Mouse (Mus musculus): ENCODE data around the gene Mob2.
A peak's percentile ranks its signal among the peaks of the same experiment; 100 is the strongest.

The Mob2 gene

DNA sequence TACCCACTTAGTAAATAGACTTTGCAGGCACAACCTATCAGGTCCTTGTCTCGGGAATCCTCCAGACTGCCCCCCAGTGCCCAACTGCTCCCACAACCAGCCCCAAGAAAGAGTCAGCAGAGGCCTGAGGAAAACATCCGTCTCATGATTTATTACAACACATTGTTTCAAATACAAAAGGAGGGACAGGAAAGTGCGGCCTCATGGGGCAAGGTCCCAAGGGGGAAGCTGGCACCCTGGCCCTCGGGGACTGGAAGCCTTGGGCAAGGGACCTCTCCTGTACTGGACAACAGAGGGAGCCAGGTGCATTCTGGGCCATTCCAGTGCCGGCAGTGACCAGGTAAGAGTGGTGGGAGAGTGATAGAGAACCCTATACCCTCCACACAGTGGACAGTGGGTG, 18.5 kb upstream of the Mob2 start:
- DNase-seq (ENCODE audit: low spot score), result no peak

DNA sequence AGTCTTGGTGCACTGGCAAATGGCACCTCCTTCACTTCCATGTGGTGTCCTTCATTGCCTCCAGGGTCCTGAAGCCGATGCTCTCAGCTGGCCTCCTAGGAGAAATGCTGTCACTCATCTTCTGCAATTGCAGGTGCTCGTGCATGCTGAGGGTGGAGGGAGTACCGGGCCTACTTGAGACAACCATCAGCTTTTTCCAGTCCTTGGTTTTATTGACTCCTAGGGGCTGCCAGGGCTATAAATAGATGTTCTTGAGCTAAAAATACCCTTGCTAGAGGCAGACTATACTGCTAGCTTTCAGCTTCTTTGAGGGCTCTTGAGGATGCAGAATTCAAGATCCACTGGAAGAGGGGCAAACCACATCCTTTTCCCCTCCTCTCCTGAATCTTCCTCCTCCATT, 16.3 kb upstream of the Mob2 start:
- no peak for DNase-seq (ENCODE audit: low spot score)

DNA sequence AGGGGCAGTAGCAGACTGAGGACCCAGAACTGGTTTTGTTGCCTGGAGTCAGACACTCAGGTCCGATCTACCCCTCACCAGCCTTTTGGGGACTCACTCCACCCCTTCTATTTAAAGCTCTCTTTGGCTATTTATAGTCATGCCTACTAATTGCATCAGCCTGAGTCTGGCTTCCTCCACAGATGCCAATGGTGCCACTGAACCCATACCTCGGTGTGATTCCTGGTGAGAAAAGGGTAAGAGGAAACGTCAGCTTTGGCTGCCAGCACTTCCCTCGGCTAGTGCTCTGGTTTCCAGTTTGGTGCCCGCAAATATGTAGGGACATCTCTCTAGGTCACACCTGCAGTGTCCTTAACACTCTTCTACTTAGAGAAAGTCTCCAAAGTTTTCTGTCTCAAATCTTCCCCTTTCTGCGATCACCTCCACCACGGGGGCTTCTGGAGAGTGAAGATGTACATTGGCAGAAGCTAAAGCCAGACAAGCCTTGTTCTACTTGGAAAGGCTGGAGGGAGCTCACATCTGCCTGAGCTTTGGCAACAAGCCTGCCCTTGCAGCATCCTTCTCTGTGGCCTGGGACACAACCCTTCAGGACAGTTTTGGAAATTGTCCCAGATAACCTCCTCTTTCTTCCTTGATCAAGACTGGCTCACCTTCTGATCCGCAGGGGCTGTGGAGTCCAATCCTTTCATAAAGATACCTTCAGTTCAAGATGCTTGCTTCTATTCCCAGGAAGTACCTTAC, 13.5 kb upstream of the Mob2 start:
- no peak for DNase-seq (ENCODE audit: low spot score)

DNA sequence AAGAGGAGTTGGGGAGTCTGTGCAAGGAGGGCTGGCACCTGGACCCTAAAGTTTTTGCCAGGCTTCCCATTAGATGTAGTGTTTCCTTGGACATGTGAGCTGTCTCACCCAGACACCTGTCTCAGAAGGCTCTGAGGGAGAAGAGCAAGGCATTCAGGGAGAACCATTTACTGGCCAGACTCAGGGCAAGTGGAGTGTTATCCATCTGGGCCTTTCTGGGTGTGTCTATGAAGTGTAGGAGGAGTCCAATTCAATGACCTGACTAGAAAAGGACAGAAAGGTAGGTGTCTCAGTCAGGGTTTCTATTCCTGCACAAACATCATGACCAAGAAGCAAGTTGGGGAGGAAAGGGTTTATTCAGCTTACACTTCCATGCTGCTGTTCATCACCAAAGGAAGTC, 10.9 kb upstream of the Mob2 start:
- no peak for DNase-seq (ENCODE audit: low spot score)

DNA sequence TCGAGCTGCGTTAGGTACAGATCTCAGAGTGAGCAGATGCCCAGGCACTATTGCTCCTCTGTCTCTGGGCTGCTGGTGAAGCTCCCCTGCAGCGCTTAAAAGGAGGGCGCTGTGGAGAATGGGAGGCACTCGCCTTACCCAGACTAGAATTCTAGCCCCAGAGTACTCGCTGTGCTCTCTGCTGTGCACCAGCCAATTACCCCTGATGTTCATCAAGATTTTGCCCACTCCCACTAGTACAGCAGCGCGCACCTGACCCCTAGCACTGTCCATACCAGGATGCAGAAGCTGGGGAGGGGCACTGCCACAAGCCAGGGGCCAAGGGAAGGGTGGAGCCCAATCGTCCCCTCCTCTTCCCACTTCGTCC, 10.3 kb upstream of the Mob2 start:
- no peak for DNase-seq (ENCODE audit: low spot score)

DNA sequence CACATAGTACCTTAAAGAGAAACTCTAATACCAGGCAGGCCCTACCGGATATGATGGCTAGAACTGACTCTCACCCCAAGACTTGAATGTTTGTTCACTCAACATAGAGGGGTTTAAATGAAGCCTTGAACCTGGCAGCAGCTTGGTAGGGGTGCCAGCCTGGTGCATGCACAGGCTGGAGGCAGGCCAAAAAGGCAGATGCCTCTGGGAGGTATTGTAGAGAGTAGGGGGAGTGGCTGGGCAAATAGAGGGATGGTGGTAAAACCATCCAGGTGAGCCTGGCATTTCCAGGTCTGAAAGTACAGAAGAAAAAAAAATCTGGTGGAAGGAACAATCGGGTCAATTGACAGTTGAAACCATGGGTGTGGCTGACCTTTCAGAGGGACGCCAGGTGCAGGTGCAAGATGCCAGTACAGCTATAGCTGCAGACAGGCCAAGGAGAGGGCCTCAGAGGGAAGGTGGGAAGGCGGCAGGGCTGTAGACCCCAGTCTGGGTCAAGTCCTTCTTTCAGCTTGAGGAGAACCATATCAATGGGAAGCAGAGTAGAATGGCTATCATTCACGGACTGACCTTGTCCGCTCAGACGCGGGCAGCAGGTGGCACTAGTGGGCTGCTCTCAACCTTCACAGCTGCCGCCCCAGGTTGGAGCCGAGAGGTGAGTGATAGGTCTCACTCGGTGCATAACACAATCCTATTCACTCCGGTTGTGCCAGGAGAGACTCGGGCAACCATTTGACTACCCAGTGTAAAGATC, 9.8 kb upstream of the Mob2 start:
- peak; percentile 73 for DNase-seq (ENCODE audit: low spot score)

DNA sequence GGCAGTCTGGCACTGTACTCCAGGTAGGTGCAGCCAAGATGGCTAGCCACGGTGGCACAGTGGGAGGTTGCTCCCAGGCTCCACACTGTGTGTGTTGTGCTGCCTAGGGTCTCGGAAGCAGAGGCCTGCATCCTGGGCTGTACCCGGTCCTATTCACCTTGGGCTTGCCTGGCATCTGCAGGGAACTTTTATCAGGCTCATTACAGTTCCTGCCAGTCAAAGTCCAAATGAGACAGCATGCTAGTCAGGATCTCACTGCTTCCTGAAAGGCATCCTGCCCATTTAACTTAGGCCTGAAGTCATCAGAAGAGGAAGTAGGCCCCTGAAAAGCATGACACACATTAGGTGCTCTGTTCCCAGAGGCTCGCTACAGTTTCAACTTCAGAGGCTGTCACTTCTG, 7.6 kb upstream of the Mob2 start:
- no peak for DNase-seq (ENCODE audit: low spot score)

DNA sequence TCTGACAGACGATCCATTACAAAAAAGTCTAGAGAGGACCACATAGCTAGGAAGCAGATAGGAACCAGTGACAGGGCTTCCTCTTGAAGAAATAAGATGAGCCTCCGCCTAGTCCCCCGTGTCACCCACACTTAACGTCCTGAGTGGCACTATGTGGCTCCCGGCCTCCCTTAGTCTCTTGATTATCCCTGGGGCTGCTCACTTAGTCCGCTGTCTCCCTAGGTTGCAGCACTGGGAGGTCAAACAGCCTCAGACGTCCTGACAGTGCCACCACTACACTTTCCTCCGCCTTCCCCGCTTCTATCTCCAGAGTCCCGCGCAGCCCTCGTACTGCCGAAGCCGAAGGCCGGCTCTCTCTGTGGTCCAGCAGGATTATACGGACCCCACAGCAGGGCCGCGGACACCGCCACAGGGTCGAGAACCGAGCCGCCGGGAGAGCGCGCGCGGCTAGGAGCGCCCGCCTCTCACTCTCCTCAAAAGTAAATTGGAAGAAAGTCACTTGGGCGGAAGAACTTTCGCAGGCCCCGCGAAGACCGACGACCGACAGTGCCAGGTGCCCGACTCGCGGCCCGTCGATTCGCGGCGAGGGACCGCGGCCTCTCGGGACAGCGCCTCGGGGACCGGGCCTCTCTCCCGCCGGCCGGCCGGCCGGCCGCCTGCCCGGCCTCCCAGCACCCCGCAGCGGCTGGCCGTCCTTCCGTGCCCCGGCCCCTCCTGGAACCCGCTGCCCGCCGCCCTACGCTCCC, 507 bp downstream of the Mob2 start:
- DNase-seq (ENCODE audit: low spot score), result no peak

DNA sequence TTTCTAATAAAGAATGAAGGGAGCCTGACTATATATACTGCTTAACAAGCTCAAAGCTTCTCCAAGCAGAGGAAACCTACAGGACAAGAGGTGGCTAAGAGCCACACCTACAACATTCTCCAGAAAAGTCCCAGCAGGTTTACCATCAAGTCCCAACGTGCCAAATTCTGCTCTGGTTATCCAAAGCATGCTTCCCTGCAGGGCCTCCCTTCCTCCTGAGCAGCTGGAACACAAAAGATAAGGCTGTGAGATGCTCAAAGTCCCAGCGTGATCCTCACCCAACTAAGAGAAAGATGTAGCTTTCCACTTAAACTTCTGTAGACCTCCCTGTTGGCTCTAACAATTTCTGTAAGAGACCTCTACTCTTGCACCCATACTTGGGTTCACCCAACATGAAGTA, 1.8 kb downstream of the Mob2 start:
- no peak for DNase-seq (ENCODE audit: low spot score)

DNA sequence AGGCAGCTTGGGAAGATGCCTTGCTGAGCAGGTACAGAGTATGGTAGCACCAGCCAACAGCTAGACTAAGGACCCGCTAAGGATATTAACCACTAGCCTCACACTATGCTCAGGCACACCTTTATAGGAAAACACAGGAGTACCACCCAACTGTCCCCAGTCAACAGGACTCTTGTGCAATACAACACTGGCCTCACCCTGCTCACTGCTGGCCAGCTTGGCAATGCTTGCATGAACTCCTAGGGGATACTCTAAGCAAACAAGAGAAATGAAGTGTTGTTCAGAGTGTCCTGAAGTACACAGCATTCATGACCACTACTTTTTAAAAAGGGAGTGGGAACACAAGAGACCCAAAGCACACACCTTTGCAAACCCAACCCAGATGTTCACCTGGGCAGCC, 3.7 kb downstream of the Mob2 start:
- no peak for DNase-seq (ENCODE audit: low spot score)

DNA sequence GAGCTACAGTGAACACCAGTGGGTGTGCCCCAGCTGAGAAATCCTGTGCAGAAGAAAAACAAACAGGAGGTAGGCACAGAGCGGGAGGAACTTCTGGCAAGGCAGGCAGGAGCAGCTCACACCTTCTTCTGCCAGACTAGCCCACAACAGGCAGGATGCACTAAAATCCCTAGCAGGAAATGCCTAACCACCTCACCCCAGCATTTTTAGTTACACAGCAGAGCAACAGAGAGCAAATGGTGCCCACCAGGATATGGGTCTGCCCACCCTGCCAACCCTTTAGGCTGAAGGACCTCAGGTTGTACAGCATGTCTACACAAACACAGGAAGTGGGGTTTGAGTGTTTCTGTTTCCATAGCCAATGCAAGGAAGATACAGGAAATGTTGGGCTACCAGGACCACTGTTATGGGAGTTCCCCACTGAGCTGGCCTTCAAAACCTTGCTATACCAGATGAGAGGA, 4.2 kb downstream of the Mob2 start:
- no peak for DNase-seq (ENCODE audit: low spot score)

DNA sequence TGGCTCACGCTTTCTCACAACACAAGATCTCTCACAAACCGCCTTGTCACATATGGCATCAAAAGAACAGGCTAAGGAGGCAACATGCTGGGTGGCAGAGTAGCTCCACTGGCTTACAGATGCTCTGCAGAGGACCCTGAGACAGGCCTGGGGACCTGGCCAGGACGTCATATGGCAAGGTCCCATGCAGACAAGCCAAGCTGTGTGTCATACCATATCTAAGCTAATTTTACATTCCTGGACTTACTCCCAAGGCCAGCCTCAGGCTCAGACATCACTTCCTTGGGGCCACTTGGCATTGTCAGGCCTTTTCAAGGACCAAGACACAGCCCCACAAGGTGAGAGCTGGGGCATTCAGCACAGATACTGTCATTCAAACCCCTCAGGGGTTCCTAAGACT, 5.4 kb downstream of the Mob2 start:
- no peak for DNase-seq (ENCODE audit: low spot score)

DNA sequence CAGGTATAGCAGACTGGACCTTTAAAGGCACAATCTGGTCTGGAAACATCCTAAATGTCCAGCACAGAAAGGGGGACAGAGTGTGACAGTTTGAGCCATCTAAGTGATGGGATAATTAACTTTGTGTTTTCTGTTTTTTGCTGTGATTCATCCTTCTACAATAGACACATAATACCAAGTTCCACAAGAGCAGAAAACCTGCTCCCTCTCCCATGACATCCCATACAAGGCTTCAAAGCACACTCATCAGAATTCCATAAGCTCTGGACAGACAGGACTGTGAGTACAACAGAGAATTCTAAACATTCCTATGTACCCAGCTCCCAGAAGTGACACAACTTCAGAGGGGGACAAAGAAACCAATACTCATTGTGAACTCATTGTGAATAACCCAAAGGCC, 10.3 kb downstream of the Mob2 start:
- no peak for DNase-seq (ENCODE audit: low spot score)

DNA sequence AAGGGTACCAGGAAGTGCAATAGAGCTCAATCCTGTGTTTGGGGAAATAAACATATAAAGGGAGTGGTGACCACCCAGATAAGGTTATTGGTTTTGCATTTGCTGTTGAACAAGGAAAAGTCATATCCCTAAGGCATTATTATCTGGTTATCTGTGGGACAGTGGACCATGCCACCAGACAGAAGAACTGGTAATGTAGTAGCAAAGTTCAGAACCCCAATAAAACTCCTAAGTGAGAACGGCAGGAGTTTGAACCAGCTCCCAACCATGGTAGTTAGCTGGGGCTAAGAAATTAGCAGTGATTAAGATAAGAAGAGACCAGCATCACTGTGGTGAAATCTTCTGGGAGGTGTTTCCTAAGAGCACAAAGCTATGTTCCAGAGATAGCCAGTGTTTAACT, 14.9 kb downstream of the Mob2 start:
- no peak for DNase-seq (ENCODE audit: low spot score)

DNA sequence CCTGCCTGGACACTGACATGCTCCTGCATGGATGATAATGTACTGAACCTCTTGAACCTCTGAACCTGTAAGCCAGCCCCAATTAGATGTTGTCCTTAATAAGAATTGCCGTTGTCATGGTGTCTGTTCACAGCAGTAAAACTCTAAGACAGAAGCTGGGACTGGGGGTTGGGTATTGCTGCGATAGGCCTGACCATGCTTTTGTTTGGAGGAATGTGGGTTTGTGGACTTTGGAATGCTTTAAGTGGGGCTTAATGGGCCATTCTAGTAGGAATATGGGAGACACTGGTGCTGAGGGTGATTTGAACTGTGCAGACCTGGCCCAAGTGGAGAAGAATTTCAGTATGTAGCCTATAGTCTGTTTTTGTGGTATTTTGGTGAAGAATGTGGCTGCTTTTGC, 15.5 kb downstream of the Mob2 start:
- no peak for DNase-seq (ENCODE audit: low spot score)

DNA sequence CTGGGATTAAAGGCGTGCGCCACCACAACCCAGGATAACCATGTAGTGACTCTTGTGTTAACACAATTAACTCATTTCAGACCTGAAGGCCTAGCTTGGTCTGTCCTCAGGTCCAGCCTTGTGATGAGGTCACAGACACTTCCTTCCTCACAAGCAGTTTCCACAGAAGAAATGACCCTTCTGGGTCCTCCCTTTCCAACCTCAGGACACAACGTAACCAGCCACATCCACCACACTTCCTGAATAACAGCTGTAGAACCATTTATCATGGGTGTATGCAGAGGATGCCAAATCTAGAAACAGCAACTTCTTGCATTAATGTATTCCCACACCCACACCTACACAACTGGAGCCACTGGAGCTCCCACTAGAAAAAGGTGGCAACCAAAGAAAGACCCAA, 20.1 kb downstream of the Mob2 start:
- DNase-seq (ENCODE audit: low spot score), result no peak

DNA sequence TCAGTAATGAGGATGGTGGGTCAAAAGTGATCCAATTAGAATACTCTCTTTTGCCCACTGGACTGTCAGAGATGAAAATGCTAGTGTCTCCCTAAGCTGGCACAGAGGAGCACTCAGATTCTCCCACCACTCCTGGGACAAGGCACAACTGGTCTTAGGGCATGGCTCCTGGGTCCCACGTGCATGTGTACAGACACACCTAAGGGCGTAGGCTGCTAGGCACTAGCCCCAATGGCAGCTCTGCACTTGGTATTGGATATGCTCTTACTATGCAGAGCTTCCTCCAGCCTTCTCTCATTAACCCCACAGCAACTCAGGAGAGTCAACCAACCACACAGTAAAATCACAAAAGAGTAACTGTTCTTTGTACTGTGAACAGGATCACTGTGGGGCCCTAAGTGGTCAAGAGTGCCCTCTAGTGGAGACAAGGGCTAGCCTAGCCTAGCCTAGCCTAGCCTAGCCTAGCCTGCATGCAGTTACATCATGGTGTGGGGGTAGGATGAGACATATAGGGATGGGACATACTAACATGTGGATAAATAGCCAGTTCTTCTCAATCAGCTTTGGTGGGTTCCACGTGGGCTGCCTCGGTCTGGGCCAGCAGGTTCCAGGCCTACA, 23.2 kb downstream of the Mob2 start:
- DNase-seq (ENCODE audit: low spot score), result peak; percentile 32

DNA sequence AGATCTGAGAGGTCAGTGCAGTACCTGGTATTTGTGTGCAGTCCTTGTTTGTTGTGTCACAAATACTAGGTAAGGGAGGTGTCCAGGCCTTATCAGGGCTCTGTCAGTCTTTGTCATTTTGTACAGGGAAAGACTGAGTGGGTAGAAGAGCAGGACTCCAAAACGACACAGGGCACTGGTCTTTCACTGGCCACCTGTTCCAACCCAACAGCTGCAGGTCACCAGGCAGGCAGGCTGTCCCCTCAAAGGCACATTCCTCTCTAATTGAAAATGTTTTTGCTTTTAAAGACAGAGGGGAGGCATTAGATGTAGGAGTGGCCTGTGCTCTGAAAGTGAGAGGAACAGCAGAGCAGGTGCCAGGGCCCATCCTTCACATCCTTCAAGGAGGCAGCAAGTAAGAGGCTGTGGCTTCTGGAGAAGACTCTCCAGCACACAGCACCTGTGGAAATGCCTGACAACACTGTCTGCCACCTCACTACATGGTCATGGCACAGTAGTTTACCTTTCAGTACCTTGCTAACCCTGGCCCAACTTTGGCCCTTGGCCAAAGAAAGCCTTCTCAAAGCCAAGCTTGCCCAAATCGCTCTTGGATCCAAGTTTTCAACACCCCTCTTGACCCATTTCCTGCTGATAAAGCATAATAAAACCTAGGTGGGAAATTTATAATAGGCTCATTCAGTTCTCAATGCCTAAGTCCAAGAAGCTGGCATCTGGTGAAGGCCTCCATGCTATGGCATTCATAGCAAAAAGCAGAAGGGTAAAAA, 25.6 kb downstream of the Mob2 start:
- no peak for DNase-seq (ENCODE audit: low spot score)

DNA sequence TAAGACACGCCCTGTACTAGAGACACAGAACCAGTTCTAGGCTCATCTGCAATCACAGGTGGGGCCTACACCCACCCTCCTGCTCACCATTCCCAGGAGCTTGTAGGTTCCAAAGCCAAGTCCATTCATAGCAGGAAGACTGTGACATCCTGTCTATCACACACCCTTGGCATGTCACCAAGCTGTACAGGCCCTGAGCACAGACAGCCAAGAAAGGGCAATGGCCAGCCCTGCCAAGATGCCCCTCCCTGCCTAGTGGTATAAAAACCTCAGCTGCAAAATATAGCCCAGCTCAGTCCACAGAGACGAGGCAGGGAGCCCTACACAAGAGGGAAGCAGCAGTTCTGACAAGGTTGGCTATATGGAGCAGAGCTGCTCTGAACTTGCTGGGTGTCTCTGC, 26.7 kb downstream of the Mob2 start:
- DNase-seq (ENCODE audit: low spot score), result no peak

DNA sequence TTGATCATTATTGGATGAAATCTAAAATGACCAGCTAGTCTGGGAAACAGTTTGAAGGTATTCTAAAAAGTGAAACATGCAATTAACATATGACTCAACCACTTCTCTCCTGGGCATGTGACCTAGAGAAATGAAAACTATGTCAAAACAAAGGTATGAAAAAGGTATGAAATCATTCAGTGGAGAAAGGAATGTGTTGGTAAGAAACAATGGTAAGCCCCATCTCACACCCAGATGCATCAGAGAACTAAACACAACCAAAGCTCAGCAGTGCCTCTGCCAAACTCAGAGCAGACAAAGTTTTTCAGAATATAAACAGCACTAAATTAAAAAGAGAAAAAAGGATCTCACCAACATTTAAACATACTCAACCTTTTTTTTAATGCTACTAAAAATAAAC, 30.8 kb downstream of the Mob2 start:
- no peak for DNase-seq (ENCODE audit: low spot score)

DNA sequence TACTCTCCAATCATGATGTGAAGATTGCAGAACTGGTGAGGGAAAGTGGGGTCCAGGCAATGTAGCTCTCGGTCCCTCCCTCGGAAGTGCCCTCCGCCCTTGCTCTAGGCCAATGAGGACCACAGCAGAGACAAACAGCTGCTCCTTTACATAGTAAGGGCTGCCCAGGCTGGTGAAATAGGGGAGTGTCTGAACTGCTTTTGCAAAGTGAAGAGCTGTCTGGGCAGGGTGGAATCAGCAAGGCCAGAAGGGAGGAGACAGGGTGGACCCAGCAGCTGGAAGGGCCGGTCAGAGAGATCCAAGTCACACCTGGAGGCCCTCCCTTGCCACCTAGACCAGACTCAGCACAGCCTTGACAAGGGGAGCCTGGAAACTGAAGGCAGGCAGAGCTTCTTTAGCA, 34.9 kb downstream of the Mob2 start:
- DNase-seq (ENCODE audit: low spot score), result no peak

DNA sequence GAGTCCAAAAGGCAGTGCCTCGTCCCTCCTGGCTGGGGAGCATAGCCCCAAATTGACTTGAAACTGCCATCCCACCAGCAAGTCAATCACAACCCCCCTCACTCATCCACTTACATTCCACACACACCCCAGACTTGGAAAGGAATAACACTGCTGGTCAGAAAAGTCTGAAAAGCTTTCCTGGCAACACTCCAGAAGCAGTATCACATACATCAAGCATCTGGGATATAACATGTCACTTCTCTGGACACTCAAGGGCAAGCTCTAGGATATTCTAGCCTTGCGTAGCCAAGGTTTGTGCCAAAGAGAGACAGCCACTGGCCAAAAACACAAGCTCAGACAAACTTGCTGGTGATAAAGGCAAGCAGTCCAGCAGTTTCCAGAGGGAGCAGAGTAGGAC, 35.7 kb downstream of the Mob2 start:
- no peak for DNase-seq (ENCODE audit: low spot score)
